Mouse (Mus musculus) skeletal muscle tissue, postnatal 0 days (tissue): ENCODE measurements around the gene Celf3. TPM values are rescaled to one million over a fixed set of nuclear protein-coding genes. Genes with fewer than 3 reads are reported as not detected.

ENCODE experiments used
- polyA plus RNA-seq: library from polyadenylated mRNA; unstranded; fragments of >200 nt; fragmentation: Nextera tagmentation; extraction: Ambion mirVana; gene quantifications from 2 replicates; pipeline ENCODE4 v1.2.1, GENCODE M21; 2015

Celf3 gene
- polyA plus RNA-seq = 0.52 and 0.81 TPM in 2 replicates

GRCm38 (mm10) chr3:94477981-94478422 lies at the start of gene Celf3:
TSS of gene Celf3 (plus strand) at chr3:94478295.

GRCm38 (mm10) chr3:94442951-94443596 lies 35.0 kb upstream of the Celf3 start, which contains the start of gene Mrpl9:
TSS of gene Mrpl9 (plus strand) at chr3:94443318.

GRCm38 (mm10) chr3:94443597-94443964 lies 34.5 kb upstream of the Celf3 start, which contains the start of gene Oaz3:
TSS of gene Oaz3 (minus strand) at chr3:94443915.

GRCm38 (mm10) chr3:94480291-94480884 lies 2.3 kb downstream of the Celf3 start, which contains the start of gene Riiad1:
TSS of gene Riiad1 (minus strand) at chr3:94480341.

Other genes starting within 250 kb of the Celf3 start
- gene Gm4778, start 214.3 kb upstream of the Celf3 start, polyA plus RNA-seq = not detected in 2 replicates
- gene Them4, start 168.2 kb upstream of the Celf3 start, polyA plus RNA-seq = 10.7 and 11.1 TPM in 2 replicates
- gene Them5, start 136.2 kb upstream of the Celf3 start, polyA plus RNA-seq = 10.5 TPM in 1 of 2 replicates, not detected in the other
- gene C2cd4d, start 115.9 kb upstream of the Celf3 start, polyA plus RNA-seq = 1.7 and 1.8 TPM in 2 replicates
- 14.1 and 19.7 TPM in 2 replicates for gene Rorc, start 105.5 kb upstream of the Celf3 start, polyA plus RNA-seq
- gene Lingo4, start 79.8 kb upstream of the Celf3 start, polyA plus RNA-seq = 0.35 and 0.40 TPM in 2 replicates
- 13.7 and 15.0 TPM in 2 replicates for gene Tdrkh, start 65.0 kb upstream of the Celf3 start, polyA plus RNA-seq
- gene Mrpl9, start 35.0 kb upstream of the Celf3 start, polyA plus RNA-seq = 69.6 and 79.0 TPM in 2 replicates
- 0.35 and 0.37 TPM in 2 replicates for gene Oaz3, start 34.4 kb upstream of the Celf3 start, polyA plus RNA-seq
- gene Riiad1, start 2.0 kb downstream of the Celf3 start, polyA plus RNA-seq = 10.3 and 11.1 TPM in 2 replicates
- 16.3 and 17.7 TPM in 2 replicates for gene Snx27, start 104.4 kb downstream of the Celf3 start, polyA plus RNA-seq
- not detected in 2 replicates for gene Gm10972, start 164.8 kb downstream of the Celf3 start, polyA plus RNA-seq
- 0.58 and 2.2 TPM in 2 replicates for gene Tuft1, start 180.6 kb downstream of the Celf3 start, polyA plus RNA-seq
- gene Selenbp2, start 215.3 kb downstream of the Celf3 start, polyA plus RNA-seq = 0.58 and 1.3 TPM in 2 replicates